Mouse (Mus musculus): Measurements from ENCODE around the gene Tmem132c. TPM values are rescaled to one million over a fixed set of nuclear protein-coding genes. Genes with fewer than 3 reads are reported as not detected.

Gene Tmem132c
- polyA plus RNA-seq, 1 experiment from 2014 or later, result 2.0 TPM

GRCm38 (mm10) chr5:127289659-127290058 lies 48.1 kb downstream of the Tmem132c start:
- no peak overlapping the region for H3K27ac ChIP-seq
- H3K27me3 ChIP-seq (replicated peaks), result no peaks in the 10 kb centered on the region
- H3K9me3 ChIP-seq, result no peaks in the 10 kb centered on the region
- WGBS, result 92% methylated on average over 8 of the region's 8 CpGs
- 0 out of 2 replicates have a peak, but pooled peaks cover 5% of the 10 kb centered on the region for H3K4me1 ChIP-seq
- no peak overlapping the region for H3K9ac ChIP-seq
- ATAC-seq (ENCODE audit: insufficient read depth, low FRiP score, low read depth), result no peak
- H3K4me3 ChIP-seq (replicated peaks), result no peak overlapping the region
- H3K36me3 ChIP-seq, result no peaks in the 10 kb centered on the region
- H3K4me2 ChIP-seq, result no peak overlapping the region

- Histone ChIP-seq H3K27me3 (replicated peaks) (no peaks in the 10 kb centered on the region), H3K36me3 (no peaks in the 10 kb centered on the region), H3K27ac (no peak overlapping the region), H3K4me1 (0 out of 2 replicates have a peak, but pooled peaks cover 5% of the 10 kb centered on the region), H3K4me2 (no peak overlapping the region), H3K9ac (no peak overlapping the region), H3K9me3 (no peaks in the 10 kb centered on the region), H3K4me3 (replicated peaks) (no peak overlapping the region)
- 68% methylated on average over 17 of the region's 17 CpGs for WGBS
- no peak; the same call in 1 of the 2 replicates for ATAC-seq (ENCODE audit: insufficient read depth, low FRiP score, low read depth)
Measured at GRCm38 (mm10) chr5:127290461-127291250, 49.0 kb downstream of the Tmem132c start.

GRCm38 (mm10) chr5:127291581-127291980 lies 50.0 kb downstream of the Tmem132c start:
- no peak for ATAC-seq (ENCODE audit: insufficient read depth, low FRiP score, low read depth)

DNA sequence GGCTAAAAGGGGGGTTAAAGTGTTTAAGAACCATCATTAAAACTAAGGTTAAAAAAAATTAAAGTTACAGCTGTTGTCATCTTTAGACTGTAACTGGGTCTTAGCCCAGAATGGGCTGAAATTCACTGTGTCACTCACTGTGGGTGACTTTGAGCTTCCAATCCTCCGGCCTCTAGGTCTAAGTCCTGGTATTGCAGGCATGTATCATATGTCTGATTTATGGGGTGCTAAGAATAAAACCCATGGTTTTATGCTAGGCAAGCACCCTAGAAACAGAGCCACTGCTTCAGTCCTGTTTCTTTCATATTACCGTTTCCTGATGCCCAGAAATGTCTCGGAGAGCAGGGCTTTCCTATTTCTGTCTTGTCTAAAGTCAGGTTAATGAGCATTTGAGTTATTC lies 52.1 kb downstream of the Tmem132c start:
- 88% methylated on average over 3 of the region's 3 CpGs for WGBS
- H3K4me2 ChIP-seq, result no peak overlapping the region
- no peaks in the 10 kb centered on the region for H3K9me3 ChIP-seq
- no peak overlapping the region for H3K9ac ChIP-seq
- H3K27me3 ChIP-seq (replicated peaks), result no peaks in the 10 kb centered on the region
- 0 out of 2 replicates have a peak, but pooled peaks cover 5% of the 10 kb centered on the region for H3K4me1 ChIP-seq
- no peak overlapping the region for H3K4me3 ChIP-seq (replicated peaks)
- no peak overlapping the region for H3K27ac ChIP-seq
- H3K36me3 ChIP-seq, result no peaks in the 10 kb centered on the region
- no peak for ATAC-seq (ENCODE audit: insufficient read depth, low FRiP score, low read depth)

More at GRCm38 (mm10) chr5:127291581-127291980, 50.0 kb downstream of the Tmem132c start:
- no peak overlapping the region for H3K4me2 ChIP-seq
- H3K9me3 ChIP-seq, result no peaks in the 10 kb centered on the region
- H3K27me3 ChIP-seq (replicated peaks), result no peaks in the 10 kb centered on the region
- H3K4me1 ChIP-seq, result 0 out of 2 replicates have a peak, but pooled peaks cover 5% of the 10 kb centered on the region
- no peak overlapping the region for H3K4me3 ChIP-seq (replicated peaks)
- H3K27ac ChIP-seq, result no peak overlapping the region
- H3K9ac ChIP-seq, result no peak overlapping the region
- 77% methylated on average over 7 of the region's 7 CpGs for WGBS
- H3K36me3 ChIP-seq, result no peaks in the 10 kb centered on the region

DNA sequence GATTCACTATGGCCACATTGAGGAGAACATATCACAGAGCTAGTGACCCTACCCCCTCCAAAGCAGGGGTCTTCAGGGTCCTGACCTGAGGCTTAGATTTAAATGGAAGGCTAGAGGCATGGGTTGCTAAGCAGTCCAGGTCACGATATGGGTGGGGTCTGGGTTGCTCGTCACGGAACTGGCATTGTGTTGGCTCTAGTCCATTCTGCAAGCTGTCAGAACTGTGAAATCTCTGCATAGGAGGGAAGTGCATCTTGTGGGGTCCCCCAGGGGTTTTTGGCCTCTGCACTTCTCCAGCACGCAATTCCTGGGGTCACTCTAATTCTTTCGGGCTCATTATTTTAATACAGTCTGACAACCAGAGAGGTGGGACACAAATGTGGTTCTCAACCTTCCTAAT lies 55.9 kb downstream of the Tmem132c start:
- Histone ChIP-seq H3K4me2 (no peak overlapping the region), H3K36me3 (no peaks in the 10 kb centered on the region), H3K9ac (no peak overlapping the region), H3K4me1 (0 out of 2 replicates have a peak, but pooled peaks cover 3% of the 10 kb centered on the region), H3K27ac (no peak overlapping the region), H3K27me3 (replicated peaks) (no peaks in the 10 kb centered on the region), H3K9me3 (no peaks in the 10 kb centered on the region), H3K4me3 (replicated peaks) (no peak overlapping the region)
- WGBS, result 66% methylated on average over 5 of the region's 5 CpGs
- ATAC-seq (ENCODE audit: insufficient read depth, low FRiP score, low read depth), result no peak

- Histone ChIP-seq H3K4me3 (replicated peaks) (no peak overlapping the region), H3K4me2 (no peak overlapping the region), H3K9ac (no peak overlapping the region), H3K27me3 (replicated peaks) (no peaks in the 10 kb centered on the region), H3K36me3 (no peaks in the 10 kb centered on the region), H3K4me1 (0 out of 2 replicates have a peak, but pooled peaks cover 3% of the 10 kb centered on the region), H3K27ac (no peak overlapping the region), H3K9me3 (no peaks in the 10 kb centered on the region)
- no peak for ATAC-seq (ENCODE audit: insufficient read depth, low FRiP score, low read depth)
- 58% methylated on average over 2 of the region's 2 CpGs for WGBS
Measured at GRCm38 (mm10) chr5:127298060-127298459, 56.5 kb downstream of the Tmem132c start.

DNA sequence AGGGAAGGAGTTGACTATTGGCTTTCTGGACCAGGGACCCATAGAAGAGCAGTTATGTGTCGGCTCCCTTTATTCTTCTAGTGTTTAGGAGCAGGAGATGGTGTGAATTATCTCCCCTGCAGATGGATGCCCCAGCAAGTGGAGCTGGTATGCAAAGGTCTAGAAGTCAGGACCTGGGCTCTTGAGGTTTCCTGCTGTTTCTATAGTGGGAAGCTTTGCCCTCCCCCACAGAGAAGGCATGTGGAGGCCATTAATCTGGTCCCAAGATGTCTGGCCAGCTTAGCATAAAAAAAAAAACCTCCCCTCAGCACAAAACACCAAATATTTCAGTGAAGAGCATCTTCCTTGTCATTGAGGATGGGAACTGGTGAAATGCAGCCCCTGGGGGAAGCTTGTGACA lies 57.4 kb downstream of the Tmem132c start:
- no peak overlapping the region for H3K4me2 ChIP-seq
- 45% methylated on average over 1 of the region's 1 CpGs for WGBS
- H3K4me1 ChIP-seq, result 0 out of 2 replicates have a peak, but pooled peaks cover 3% of the 10 kb centered on the region
- H3K27ac ChIP-seq, result no peak overlapping the region
- ATAC-seq (ENCODE audit: insufficient read depth, low FRiP score, low read depth), result no peak
- no peak overlapping the region for H3K4me3 ChIP-seq (replicated peaks)
- H3K9me3 ChIP-seq, result no peaks in the 10 kb centered on the region
- no peaks in the 10 kb centered on the region for H3K36me3 ChIP-seq
- no peak overlapping the region for H3K9ac ChIP-seq
- H3K27me3 ChIP-seq (replicated peaks), result no peaks in the 10 kb centered on the region

DNA sequence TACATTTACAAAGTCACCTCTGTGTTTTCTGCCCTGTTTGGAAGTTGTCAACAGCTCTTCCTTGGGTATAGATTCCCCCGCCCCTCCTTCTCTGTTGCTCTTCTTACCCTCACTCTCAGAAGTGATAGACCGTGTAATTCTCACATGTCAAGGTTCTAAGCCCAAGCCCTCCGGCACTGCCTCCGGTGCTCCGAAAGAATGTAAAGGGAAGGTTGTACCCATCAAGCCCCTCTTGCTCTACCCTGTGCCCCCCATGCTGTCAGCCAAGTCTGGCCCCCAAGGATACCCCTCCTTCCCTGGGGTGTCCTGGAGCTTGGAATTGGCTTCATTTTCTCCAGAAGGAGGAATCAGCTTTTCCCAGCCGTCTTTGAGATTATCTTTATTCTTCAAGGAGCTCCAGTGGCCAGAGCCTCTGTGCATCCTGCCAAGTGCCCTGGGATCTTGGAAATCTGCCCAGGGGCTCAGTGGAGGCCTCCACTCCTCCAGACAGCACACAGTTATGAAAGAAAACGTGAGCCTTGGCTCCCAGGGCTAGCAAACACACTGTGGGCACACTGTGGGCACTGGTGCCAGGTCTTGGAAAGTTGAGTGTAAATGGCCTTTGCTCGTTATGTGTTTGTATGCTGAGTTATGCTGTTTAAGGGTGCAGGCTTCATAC lies 59.1 kb downstream of the Tmem132c start:
- Histone ChIP-seq H3K9me3 (no peaks in the 10 kb centered on the region), H3K4me3 (replicated peaks) (no peak overlapping the region), H3K4me2 (no peak overlapping the region), H3K27ac (no peak overlapping the region), H3K4me1 (0 out of 2 replicates have a peak, but pooled peaks cover 3% of the 10 kb centered on the region), H3K36me3 (no peaks in the 10 kb centered on the region), H3K27me3 (replicated peaks) (no peaks in the 10 kb centered on the region), H3K9ac (no peak overlapping the region)
- ATAC-seq (ENCODE audit: insufficient read depth, low FRiP score, low read depth), result no peak
- 59% methylated on average over 8 of the region's 8 CpGs for WGBS

DNA sequence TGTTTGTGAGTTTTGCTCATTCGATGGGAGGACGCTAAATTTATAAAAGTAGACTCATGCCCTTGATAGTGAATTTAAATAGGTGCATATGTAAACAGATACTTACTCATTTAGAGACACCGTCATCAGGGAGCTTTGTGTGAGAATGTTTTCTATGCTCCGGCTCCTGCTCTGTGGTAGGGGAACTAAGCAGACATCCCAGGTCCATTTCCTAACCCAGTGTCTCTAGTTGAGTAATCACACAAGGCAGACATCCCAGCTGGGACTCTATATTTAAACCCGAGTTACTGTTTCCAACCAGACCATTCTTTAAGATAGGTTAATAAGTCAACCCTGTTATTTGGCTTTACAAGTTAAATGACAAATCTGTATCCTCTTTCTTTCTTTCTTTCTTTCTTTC lies 63.7 kb downstream of the Tmem132c start:
- 55% methylated on average over 5 of the region's 5 CpGs for WGBS
- no peak for ATAC-seq (ENCODE audit: insufficient read depth, low FRiP score, low read depth)

DNA sequence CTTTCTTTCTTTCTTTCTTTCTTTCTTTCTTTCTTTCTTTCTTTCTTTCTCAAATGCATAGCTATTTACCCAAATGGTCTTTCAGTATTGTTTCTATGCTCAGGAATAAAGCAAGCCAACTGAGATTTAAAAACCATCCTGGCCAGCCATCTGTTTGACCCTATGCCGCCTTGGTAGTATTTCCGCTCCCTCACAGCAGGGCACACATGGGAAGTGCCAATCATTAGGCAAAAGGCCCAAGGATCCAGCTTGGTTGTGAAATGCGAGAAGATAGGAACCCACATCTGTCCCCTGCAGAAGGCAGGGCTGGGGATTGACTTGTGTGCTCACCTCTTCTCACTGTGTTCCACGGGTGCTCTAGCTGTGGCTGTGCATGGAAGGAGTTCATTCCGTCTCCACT lies 64.1 kb downstream of the Tmem132c start:
- Histone ChIP-seq H3K27me3 (replicated peaks) (no peaks in the 10 kb centered on the region), H3K4me2 (no peak overlapping the region), H3K36me3 (no peaks in the 10 kb centered on the region), H3K9ac (no peak overlapping the region), H3K9me3 (no peaks in the 10 kb centered on the region), H3K4me1 (0 out of 2 replicates have a peak, but pooled peaks cover 3% of the 10 kb centered on the region), H3K27ac (no peak overlapping the region), H3K4me3 (replicated peaks) (no peak overlapping the region)
- WGBS, result 57% methylated on average over 5 of the region's 5 CpGs
- no peak for ATAC-seq (ENCODE audit: insufficient read depth, low FRiP score, low read depth)

More for the DNA sequence above, 63.7 kb downstream of the Tmem132c start:
- Histone ChIP-seq H3K4me1 (0 out of 2 replicates have a peak, but pooled peaks cover 3% of the 10 kb centered on the region), H3K27me3 (replicated peaks) (no peaks in the 10 kb centered on the region), H3K9me3 (no peaks in the 10 kb centered on the region), H3K4me2 (no peak overlapping the region), H3K36me3 (no peaks in the 10 kb centered on the region), H3K9ac (no peak overlapping the region), H3K27ac (no peak overlapping the region), H3K4me3 (replicated peaks) (no peak overlapping the region)

DNA sequence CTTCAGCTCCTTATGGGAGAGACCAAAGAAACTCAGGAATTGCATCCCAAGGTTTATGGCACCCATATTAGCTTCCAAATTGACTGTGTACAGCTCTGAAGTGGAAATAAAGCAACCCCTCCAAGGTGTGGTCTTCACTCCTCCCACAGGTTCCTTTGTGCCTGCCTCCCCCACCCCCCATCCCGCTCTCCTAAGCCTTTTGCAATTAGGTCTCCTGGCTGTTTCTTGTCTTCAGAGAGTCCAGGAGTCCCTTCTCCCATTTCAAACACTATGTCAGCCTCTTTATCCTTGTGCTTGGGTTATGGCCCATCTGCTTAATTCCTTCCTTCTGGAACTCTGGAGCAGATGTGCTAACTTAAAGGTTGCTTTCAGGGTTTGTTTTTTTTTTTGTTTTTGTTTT lies 65.1 kb downstream of the Tmem132c start:
- Histone ChIP-seq H3K36me3 (no peaks in the 10 kb centered on the region), H3K9ac (no peak overlapping the region), H3K4me2 (no peak overlapping the region), H3K4me1 (no peaks in the 10 kb centered on the region), H3K4me3 (replicated peaks) (no peak overlapping the region), H3K27ac (no peak overlapping the region), H3K9me3 (no peaks in the 10 kb centered on the region), H3K27me3 (replicated peaks) (no peaks in the 10 kb centered on the region)
- no peak for ATAC-seq (ENCODE audit: insufficient read depth, low FRiP score, low read depth)
- WGBS, result 25% methylated on average over 1 of the region's 1 CpGs

Measured in stomach, embryonic 15.5 days (tissue).